Mouse (Mus musculus) neural tube, embryonic 14.5 days (tissue): Measurements from ENCODE around the gene 4930415O20Rik. TPM values are rescaled to one million over a fixed set of nuclear protein-coding genes. Genes with fewer than 3 reads are reported as not detected.

ENCODE experiments used
- ATAC-seq: fragments of 200-750 bp; cut with Nextera tagmentation; 2 replicates; pipeline ENCODE4 v1.8.0; 2017; ENCODE audit warnings: low read depth, mild to moderate bottlenecking, moderate TSS enrichment, moderate library complexity
- H3K27ac ChIP-seq: fragments of 300-500 bp; sonication (generic); 2 replicates; pipeline ENCODE4 v1.5.1; 2014; ENCODE audit warnings: low read depth, mild to moderate bottlenecking, control low read depth, low read length, moderate library complexity, mixed read lengths
- H3K27me3 ChIP-seq: fragments of 300-500 bp; sonication (generic); 2 replicates; pipeline ENCODE4 v1.6.1; 2014; ENCODE audit warnings: low read length; ENCODE audit not compliant: control insufficient read depth, insufficient read depth
- H3K36me3 ChIP-seq: fragments of 300-500 bp; sonication (generic); 2 replicates; pipeline ENCODE4 v1.6.1; 2014; ENCODE audit warnings: low read length, mixed read lengths; ENCODE audit not compliant: control insufficient read depth, insufficient read depth
- H3K4me1 ChIP-seq: fragments of 300-500 bp; sonication (generic); 2 replicates; pipeline ENCODE4 v1.6.1; 2014; ENCODE audit warnings: low read length; ENCODE audit not compliant: control insufficient read depth, insufficient read depth
- H3K4me2 ChIP-seq: fragments of 300-500 bp; sonication (generic); 2 replicates; pipeline ENCODE4 v1.6.1; 2014; ENCODE audit warnings: mild to moderate bottlenecking, low read depth, low read length, control low read depth
- H3K4me3 ChIP-seq: fragments of 300-500 bp; sonication (generic); 2 replicates; pipeline ENCODE4 v1.5.1; 2014; ENCODE audit warnings: low read depth, low read length, control low read depth, mixed read lengths
- H3K9ac ChIP-seq: fragments of 300-500 bp; sonication (generic); replicated peaks from 2 replicates; pipeline ENCODE4 v1.6.1; 2014; ENCODE audit warnings: low read depth, mild to moderate bottlenecking, control low read depth, low read length, mixed read lengths
- H3K9me3 ChIP-seq: fragments of 300-500 bp; sonication (generic); 2 replicates; pipeline ENCODE4 v1.6.1; 2016; ENCODE audit warnings: low read length; ENCODE audit not compliant: control insufficient read depth
- WGBS: fragments of 180-500 bp; shearing (Covaris S2); extraction: QIAGEN DNeasy Blood & Tissue Kit; methylation state at CpG from one replicate; pipeline ENCODE4 v1.1.7; 2014; 5-methylcytosine and 5-hydroxymethylcytosine counted together
- polyA plus RNA-seq: library from polyadenylated mRNA; unstranded; fragments of >200 nt; fragmentation: Nextera tagmentation; extraction: Ambion mirVana; gene quantifications from 2 replicates; pipeline ENCODE4 v1.2.1, GENCODE M21; 2014

The 4930415O20Rik gene
- polyA plus RNA-seq, 1 experiment from 2014 or later = 0.40 TPM

DNA sequence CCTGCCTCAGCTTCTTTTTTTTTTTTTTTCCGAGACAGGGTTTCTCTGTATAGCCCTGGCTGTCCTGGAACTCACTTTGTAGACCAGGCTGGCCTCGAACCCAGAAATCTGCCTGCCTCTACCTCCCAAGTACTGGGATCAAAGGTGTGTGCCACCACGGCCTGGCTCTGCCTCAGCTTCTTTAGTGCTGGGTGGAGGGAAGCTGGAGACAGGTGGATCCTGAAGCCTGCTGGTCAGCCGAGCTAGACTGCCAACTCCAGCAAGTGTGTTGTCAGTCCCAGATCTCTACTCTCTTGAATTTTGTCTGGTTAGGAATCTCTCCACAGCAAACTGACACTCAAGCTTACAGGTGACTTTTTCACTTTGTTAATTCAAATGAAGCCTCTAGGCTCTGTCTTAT lies 34.9 kb upstream of the 4930415O20Rik start:
- 90% methylated on average over 4 of the region's 4 CpGs for WGBS
- Histone ChIP-seq H3K9ac (no peak overlapping the region), H3K27me3 (no peaks in the 10 kb centered on the region), H3K9me3 (no peaks in the 10 kb centered on the region), H3K4me3 (no peak overlapping the region), H3K27ac (no peak overlapping the region), H3K4me2 (no peak overlapping the region), H3K4me1 (peaks cover 8% of the 10 kb centered on the region), H3K36me3 (peaks cover 6% of the 10 kb centered on the region)
- ATAC-seq = no peak

DNA sequence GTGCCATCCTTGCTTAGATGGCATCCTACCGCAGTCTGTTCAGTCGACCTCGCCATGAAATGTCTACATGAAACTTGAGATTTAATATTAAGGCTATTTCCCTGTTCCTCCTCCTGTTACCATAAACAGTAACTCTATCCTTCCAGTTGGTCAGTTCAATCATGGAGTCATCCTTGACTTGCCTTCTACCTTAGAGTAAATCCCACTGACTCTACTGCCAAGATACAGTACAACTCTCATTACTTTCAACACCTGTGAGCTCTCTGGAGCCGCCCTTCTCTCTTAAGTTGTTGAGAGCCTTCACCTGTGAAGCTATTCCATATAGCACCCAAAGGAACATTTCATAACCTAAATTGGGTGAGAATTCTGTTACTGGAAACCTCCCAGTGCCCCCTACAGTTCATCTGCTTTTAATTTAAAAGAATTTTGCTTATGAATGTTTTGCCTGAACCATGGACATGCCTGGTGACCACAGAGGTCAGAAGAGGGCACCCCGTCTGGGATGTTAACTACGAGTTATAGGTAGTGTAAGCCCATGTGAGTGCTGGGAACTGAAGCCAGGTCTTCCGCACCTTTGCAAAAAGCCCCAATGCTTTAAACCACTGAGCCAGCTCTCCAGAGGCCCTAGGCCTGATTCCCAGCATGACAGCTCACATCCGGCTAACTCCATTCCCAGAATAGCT lies 33.8 kb upstream of the 4930415O20Rik start:
- no peak overlapping the region for H3K4me2 ChIP-seq
- H3K9me3 ChIP-seq = no peaks in the 10 kb centered on the region
- H3K27me3 ChIP-seq = no peaks in the 10 kb centered on the region
- peaks cover 8% of the 10 kb centered on the region for H3K4me1 ChIP-seq
- H3K4me3 ChIP-seq = no peak overlapping the region
- no peaks in the 10 kb centered on the region for H3K36me3 ChIP-seq
- no peak overlapping the region for H3K27ac ChIP-seq
- WGBS = 89% methylated on average over 8 of the region's 8 CpGs
- no peak overlapping the region for H3K9ac ChIP-seq
- ATAC-seq = no peak

DNA sequence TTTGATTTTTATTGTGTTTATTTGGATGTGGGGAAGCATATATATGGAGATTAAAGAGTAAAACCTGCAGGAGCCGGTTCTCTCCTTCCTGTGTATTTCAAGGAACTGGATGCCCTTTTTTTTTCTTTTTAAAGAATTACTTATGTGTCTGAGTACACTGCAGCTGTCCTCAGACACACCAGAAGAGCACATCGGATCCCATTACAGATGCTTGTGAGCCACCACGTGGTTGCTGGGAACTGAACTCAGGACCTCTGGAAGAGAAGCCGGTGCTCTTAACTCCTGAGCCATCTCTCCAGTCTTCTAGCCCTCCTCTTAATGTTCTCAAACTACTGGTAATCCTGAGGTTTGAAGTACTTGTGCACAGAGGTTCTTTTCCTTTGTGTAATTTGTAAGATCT lies 32.9 kb upstream of the 4930415O20Rik start:
- no peaks in the 10 kb centered on the region for H3K9me3 ChIP-seq
- no peaks in the 10 kb centered on the region for H3K27me3 ChIP-seq
- H3K36me3 ChIP-seq = peaks cover 3% of the 10 kb centered on the region
- H3K4me1 ChIP-seq = no peaks in the 10 kb centered on the region
- no peak overlapping the region for H3K9ac ChIP-seq
- no peak overlapping the region for H3K27ac ChIP-seq
- no peak for ATAC-seq
- H3K4me3 ChIP-seq = no peak overlapping the region
- H3K4me2 ChIP-seq = no peak overlapping the region
- WGBS = 72% methylated on average over 4 of the region's 4 CpGs

DNA sequence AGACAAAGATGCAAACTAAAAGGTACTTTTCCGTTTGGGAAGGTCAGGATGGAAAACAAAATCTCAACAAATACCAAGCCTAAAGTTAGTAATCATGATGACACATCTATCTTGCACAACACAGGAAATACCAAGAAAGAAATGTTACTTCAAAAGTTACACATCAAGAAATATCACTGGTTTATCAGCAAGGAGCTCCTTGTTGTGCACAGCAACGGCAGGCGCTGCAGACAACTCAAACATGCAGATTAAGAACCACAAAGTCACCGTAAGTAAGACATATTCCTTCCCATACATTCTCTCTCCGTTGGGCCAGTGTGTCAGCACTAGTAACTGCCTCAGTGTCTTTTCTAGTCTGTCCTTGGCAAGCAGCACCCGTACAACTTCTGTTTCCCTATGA lies 29.7 kb upstream of the 4930415O20Rik start:
- WGBS = 91% methylated on average over 6 of the region's 6 CpGs

DNA sequence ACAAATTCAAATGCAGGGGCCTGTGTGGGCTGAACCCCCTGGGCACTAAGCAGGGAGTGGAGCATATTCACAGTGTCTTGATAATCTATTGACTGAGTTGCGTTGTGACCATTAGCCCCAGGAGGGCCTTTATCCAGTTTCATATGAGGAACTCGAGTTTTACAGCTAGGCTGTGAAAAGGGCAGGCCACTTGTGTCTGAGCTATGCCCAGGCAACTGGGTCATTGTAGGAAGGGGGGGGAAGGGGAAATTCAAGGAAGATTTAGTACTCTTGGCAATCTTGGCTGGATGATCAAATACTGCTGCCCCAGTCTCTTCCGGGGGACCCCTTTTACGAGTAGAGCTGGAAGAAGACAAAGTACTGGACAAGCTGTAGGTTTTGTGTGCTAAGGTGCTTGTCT lies 27.5 kb upstream of the 4930415O20Rik start:
- peaks cover 48% of the 10 kb centered on the region for H3K36me3 ChIP-seq

More for the DNA sequence above, 29.7 kb upstream of the 4930415O20Rik start:
- ATAC-seq = no peak
- Histone ChIP-seq H3K4me3 (no peak overlapping the region), H3K27ac (no peak overlapping the region), H3K27me3 (no peaks in the 10 kb centered on the region), H3K9ac (no peak overlapping the region), H3K9me3 (no peaks in the 10 kb centered on the region), H3K4me1 (no peaks in the 10 kb centered on the region), H3K4me2 (no peak overlapping the region), H3K36me3 (peaks cover 33% of the 10 kb centered on the region)

DNA sequence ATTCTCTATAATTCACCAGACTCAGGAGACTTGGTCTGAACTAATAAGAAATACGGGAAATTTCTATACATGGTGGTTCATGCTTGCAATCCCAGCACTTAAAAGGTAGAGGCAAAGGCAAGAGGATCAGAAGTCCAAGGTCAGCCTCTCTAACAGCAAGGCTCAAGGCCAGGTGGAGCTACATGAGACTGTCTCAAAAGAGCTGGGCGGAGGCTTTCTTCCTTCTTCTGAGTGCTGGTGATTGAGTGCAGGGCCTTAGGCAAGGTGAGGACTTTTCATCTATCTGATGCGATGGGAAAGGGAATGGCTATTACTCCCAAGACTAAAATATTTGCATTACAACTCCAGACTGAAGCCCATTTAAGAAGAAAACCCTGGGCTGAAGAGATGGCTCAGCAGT lies 25.7 kb upstream of the 4930415O20Rik start:
- Histone ChIP-seq H3K27me3 (no peaks in the 10 kb centered on the region), H3K9ac (no peak overlapping the region), H3K27ac (no peak overlapping the region), H3K36me3 (peaks cover 49% of the 10 kb centered on the region), H3K4me3 (no peak overlapping the region), H3K4me1 (no peaks in the 10 kb centered on the region), H3K9me3 (no peaks in the 10 kb centered on the region), H3K4me2 (no peak overlapping the region)
- no peak for ATAC-seq
- WGBS = 97% methylated on average over 3 of the region's 3 CpGs

More for the DNA sequence above, 27.5 kb upstream of the 4930415O20Rik start:
- Histone ChIP-seq H3K4me3 (no peak overlapping the region), H3K27ac (no peak overlapping the region), H3K9ac (no peak overlapping the region), H3K4me1 (no peaks in the 10 kb centered on the region), H3K27me3 (no peaks in the 10 kb centered on the region), H3K4me2 (no peak overlapping the region), H3K9me3 (no peaks in the 10 kb centered on the region)
- ATAC-seq = no peak
- 64% methylated on average over 4 of the region's 4 CpGs for WGBS

DNA sequence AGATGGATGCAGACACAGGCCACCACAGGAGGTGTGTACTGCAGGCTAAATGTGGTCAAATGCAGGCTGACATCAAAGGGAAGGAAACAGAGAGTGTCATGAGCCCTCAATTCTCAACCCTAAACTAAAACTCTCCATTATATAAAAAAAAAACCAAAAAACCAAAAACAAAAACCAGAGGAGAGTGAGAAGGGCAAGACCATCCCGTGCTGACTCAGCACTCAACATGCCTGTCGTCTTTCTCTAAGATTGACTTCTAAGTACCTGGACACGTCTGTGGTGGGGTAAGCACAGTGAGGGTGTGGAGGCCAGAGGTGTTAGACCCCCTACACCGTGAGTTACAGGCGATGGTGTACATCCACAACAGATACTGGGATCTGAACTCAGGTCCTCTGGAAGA lies 24.0 kb upstream of the 4930415O20Rik start:
- no peak overlapping the region for H3K27ac ChIP-seq
- ATAC-seq = no peak
- H3K27me3 ChIP-seq = no peaks in the 10 kb centered on the region
- 94% methylated on average over 5 of the region's 5 CpGs for WGBS
- no peak overlapping the region for H3K9ac ChIP-seq
- no peaks in the 10 kb centered on the region for H3K4me1 ChIP-seq
- H3K4me3 ChIP-seq = no peak overlapping the region
- H3K4me2 ChIP-seq = no peak overlapping the region
- H3K36me3 ChIP-seq = peaks cover 65% of the 10 kb centered on the region
- H3K9me3 ChIP-seq = no peaks in the 10 kb centered on the region

DNA sequence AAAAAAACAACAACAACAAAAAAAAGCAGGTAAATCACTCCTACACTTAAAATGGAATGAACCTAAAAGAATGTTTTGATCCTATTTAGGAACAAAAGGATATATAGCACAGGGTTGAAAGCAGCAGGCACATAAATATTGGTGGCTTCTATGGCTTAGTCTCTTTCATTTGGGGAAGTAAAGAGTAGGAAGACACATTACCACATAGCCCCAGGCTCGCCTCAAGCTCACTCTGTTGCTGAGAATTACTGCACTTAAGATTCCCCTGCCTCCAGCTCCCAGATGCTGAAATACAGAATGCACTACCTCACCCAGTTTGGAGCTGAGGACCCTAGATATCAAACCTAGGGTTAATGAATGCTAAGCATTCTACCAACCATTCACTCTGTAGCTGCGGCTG lies 18.0 kb upstream of the 4930415O20Rik start:
- H3K4me3 ChIP-seq = no peak overlapping the region
- no peak for ATAC-seq
- WGBS = 96% methylated on average over 2 of the region's 2 CpGs
- no peaks in the 10 kb centered on the region for H3K9me3 ChIP-seq
- H3K4me2 ChIP-seq = no peak overlapping the region
- no peaks in the 10 kb centered on the region for H3K27me3 ChIP-seq
- H3K27ac ChIP-seq = no peak overlapping the region
- no peak overlapping the region for H3K9ac ChIP-seq
- H3K4me1 ChIP-seq = no peaks in the 10 kb centered on the region
- peaks cover 46% of the 10 kb centered on the region for H3K36me3 ChIP-seq

DNA sequence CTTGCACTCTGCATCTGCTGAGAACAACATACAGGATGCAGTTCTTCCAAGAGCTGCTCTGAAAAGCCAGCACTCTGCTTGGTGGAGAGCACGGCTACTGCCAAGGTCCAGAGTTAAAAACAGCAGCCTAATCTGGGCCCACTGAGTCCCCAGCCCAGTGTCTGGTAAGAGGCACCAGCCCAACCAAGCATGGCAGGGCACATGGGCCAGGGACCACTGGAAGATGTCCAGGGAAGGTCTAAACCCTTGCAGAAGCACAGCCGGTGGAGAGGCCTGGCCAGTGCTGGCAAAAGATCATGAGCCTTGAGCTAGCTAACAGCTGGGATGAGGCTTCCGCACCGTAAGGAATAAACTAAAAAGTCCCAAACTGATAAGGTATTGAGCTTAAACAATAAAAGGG lies 14.9 kb upstream of the 4930415O20Rik start:
- Histone ChIP-seq H3K27me3 (no peaks in the 10 kb centered on the region), H3K9ac (no peak overlapping the region), H3K4me1 (no peaks in the 10 kb centered on the region), H3K27ac (no peak overlapping the region), H3K36me3 (peaks cover 49% of the 10 kb centered on the region), H3K4me2 (no peak overlapping the region), H3K9me3 (no peaks in the 10 kb centered on the region), H3K4me3 (no peak overlapping the region)
- 95% methylated on average over 4 of the region's 4 CpGs for WGBS
- ATAC-seq = no peak
